Mouse (Mus musculus) intestine, embryonic 14.5 days (tissue): ENCODE results near the gene Ocel1. TPM values are rescaled to one million over a fixed set of nuclear protein-coding genes. Genes with fewer than 3 reads are reported as not detected.

ENCODE experiments used
- polyA plus RNA-seq: library from polyadenylated mRNA; unstranded; fragments of >200 nt; fragmentation: Nextera tagmentation; extraction: Ambion mirVana; gene quantifications from 2 replicates; pipeline ENCODE4 v1.2.1, GENCODE M21; 2014

The Ocel1 gene
- polyA plus RNA-seq, 1 experiment from 2014 or later = 5.3 TPM

Other genes with a start within 250 kb of the Ocel1 start
- gene Myo9b, start 98.6 kb upstream of the Ocel1 start, polyA plus RNA-seq = 21.6 and 25.3 TPM in 2 replicates
- gene Haus8, start 98.4 kb upstream of the Ocel1 start, polyA plus RNA-seq = 47.9 and 60.1 TPM in 2 replicates
- gene Use1, start 4.5 kb upstream of the Ocel1 start, polyA plus RNA-seq = 110 and 111 TPM in 2 replicates
- 71.8 and 92.8 TPM in 2 replicates for gene Nr2f6, start 10.7 kb downstream of the Ocel1 start, polyA plus RNA-seq
- 8.3 and 9.4 TPM in 2 replicates for gene Ushbp1, start 24.5 kb downstream of the Ocel1 start, polyA plus RNA-seq
- gene Babam1, start 25.6 kb downstream of the Ocel1 start, polyA plus RNA-seq = 95.1 and 99.9 TPM in 2 replicates
- 30.5 and 33.5 TPM in 2 replicates for gene Ankle1, start 34.7 kb downstream of the Ocel1 start, polyA plus RNA-seq
- gene Abhd8, start 92.4 kb downstream of the Ocel1 start, polyA plus RNA-seq = 29.4 and 30.8 TPM in 2 replicates
- 183 and 191 TPM in 2 replicates for gene Mrpl34, start 93.7 kb downstream of the Ocel1 start, polyA plus RNA-seq
- 102 TPM in 2 replicates for gene Dda1, start 97.9 kb downstream of the Ocel1 start, polyA plus RNA-seq
- gene Ano8, start 114.7 kb downstream of the Ocel1 start, polyA plus RNA-seq = 1.2 and 1.7 TPM in 2 replicates
- 6.1 and 6.2 TPM in 2 replicates for gene Gtpbp3, start 116.8 kb downstream of the Ocel1 start, polyA plus RNA-seq
- 59.3 and 63.7 TPM in 2 replicates for gene Plvap, start 140.5 kb downstream of the Ocel1 start, polyA plus RNA-seq
- 0.54 and 0.58 TPM in 2 replicates for gene Ccdc194, start 154.4 kb downstream of the Ocel1 start, polyA plus RNA-seq
- gene Bst2, start 166.2 kb downstream of the Ocel1 start, polyA plus RNA-seq = 11.8 and 14.5 TPM in 2 replicates
- gene Mvb12a, start 171.6 kb downstream of the Ocel1 start, polyA plus RNA-seq = 102 and 103 TPM in 2 replicates
- 0.83 and 1.6 TPM in 2 replicates for gene Tmem221, start 187.6 kb downstream of the Ocel1 start, polyA plus RNA-seq
- gene Nxnl1, start 195.3 kb downstream of the Ocel1 start, polyA plus RNA-seq = not detected in 2 replicates
- 15.8 and 20.0 TPM in 2 replicates for gene Slc27a1, start 197.6 kb downstream of the Ocel1 start, polyA plus RNA-seq
- 273 and 286 TPM in 2 replicates for gene Pgls, start 220.9 kb downstream of the Ocel1 start, polyA plus RNA-seq
- 3.1 and 4.9 TPM in 2 replicates for gene Fam129c, start 226.3 kb downstream of the Ocel1 start, polyA plus RNA-seq
- 84.4 and 85.3 TPM in 2 replicates for gene Colgalt1, start 239.7 kb downstream of the Ocel1 start, polyA plus RNA-seq